Mouse (Mus musculus) cerebellum, postnatal 10 days (tissue): ENCODE data around the gene Wdr95.

Experiments
- DNase-seq, 2 experiments: peaks; one replicate each; pipeline ENCODE4 v3.0.0; 2021; ENCODE audit warnings: mixed read lengths in 2 of 2

Gene Wdr95

GRCm38 (mm10) chr5:149527999-149528729 lies at the start of gene Wdr95:
Gene Wdr95 (plus strand): TSS chr5:149528679.
- peak; percentile 84 to 89 for DNase-seq

DNA sequence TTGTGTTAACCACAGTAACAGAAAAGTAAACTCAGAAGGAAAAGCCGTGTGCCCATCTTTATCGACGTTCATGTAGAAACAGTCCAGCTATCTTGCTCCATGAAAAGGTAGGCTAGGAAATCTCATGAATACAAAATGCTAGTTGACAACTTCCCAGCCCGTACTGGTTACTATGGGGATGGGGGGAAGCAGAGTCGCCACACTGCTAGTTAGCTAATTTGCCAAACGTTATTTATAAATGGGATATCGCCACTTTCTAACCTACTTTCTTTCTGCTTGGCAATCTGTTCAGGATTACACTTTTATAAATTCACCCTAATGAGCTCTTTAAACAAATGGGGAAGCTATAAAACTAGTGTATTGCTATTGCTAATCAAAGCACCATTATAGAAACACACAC lies 46.6 kb upstream of the Wdr95 start:
- no peak for DNase-seq

- no peak for DNase-seq
Observed at GRCm38 (mm10) chr5:149483321-149484052, 45.0 kb upstream of the Wdr95 start.

GRCm38 (mm10) chr5:149484270-149484669 lies 44.2 kb upstream of the Wdr95 start:
- no peak for DNase-seq

GRCm38 (mm10) chr5:149485447-149485846 lies 43.0 kb upstream of the Wdr95 start:
- DNase-seq = no peak

GRCm38 (mm10) chr5:149488360-149489021 lies 40.0 kb upstream of the Wdr95 start:
- peak; percentile 38 to 67 for DNase-seq

- peak; percentile 86 to 88 for DNase-seq
Observed at GRCm38 (mm10) chr5:149489136-149489535, 39.3 kb upstream of the Wdr95 start.

- DNase-seq = peak; percentile 59 to 62
Observed at GRCm38 (mm10) chr5:149490275-149490674, 38.2 kb upstream of the Wdr95 start.

GRCm38 (mm10) chr5:149495655-149496054 lies 32.8 kb upstream of the Wdr95 start:
- no peak for DNase-seq

DNA sequence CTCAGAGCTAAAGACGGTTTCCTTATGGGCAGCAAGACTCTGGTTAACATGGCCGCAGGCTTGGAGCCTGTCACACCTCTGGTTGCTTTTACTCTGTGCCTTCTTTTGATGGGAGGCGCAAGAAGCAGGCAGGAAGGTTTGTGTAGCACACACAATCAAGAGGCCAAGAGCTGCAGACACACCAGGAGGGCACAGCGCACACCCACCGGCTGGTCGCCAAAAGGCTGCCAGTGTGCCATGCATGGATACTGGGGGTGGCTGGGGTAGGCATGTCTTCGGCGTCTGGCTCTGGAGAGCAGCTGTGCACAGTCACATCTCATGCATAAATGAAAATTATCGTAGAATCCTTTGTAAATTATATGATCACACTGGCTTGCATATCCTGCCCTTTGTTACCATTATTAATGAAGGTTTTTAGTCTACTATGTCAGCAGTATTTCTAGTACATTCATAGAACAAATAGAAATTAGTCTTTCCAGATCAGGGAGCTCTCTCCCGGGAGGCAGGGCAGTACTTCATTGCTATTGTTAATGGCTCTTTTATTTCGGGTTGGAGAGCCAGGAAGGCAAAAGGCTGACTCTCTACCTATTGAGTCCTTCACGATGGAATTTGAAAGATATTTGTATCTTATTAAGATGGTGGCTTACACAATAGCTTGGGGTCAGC lies 31.9 kb upstream of the Wdr95 start:
- peak; percentile 68 to 77 for DNase-seq

DNA sequence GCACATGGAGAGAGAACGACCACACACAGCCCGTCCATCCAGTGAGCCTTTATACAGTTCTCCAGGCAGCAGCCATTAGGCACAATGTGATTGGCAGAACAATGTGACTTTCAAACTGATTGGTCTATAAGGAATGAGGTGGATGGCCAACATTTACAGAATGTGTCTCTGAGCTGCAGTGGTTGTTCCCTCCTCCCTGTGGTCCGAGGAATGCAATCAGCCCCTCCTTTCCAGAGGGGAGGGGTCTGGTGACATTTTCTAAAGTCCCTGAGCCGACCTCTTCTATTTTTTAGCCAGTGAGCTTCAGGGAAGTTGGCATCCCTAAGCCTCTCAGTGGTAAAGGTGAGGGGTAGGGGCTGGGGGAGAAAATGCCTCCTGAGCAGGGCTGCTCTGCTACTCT lies 28.5 kb upstream of the Wdr95 start:
- no peak for DNase-seq

GRCm38 (mm10) chr5:149503423-149504175 lies 24.9 kb upstream of the Wdr95 start:
- DNase-seq = peak; percentile 79 to 81

GRCm38 (mm10) chr5:149504985-149505384 lies 23.5 kb upstream of the Wdr95 start:
- no peak for DNase-seq

- DNase-seq = no peak
Observed at GRCm38 (mm10) chr5:149506033-149506432, 22.4 kb upstream of the Wdr95 start.

DNA sequence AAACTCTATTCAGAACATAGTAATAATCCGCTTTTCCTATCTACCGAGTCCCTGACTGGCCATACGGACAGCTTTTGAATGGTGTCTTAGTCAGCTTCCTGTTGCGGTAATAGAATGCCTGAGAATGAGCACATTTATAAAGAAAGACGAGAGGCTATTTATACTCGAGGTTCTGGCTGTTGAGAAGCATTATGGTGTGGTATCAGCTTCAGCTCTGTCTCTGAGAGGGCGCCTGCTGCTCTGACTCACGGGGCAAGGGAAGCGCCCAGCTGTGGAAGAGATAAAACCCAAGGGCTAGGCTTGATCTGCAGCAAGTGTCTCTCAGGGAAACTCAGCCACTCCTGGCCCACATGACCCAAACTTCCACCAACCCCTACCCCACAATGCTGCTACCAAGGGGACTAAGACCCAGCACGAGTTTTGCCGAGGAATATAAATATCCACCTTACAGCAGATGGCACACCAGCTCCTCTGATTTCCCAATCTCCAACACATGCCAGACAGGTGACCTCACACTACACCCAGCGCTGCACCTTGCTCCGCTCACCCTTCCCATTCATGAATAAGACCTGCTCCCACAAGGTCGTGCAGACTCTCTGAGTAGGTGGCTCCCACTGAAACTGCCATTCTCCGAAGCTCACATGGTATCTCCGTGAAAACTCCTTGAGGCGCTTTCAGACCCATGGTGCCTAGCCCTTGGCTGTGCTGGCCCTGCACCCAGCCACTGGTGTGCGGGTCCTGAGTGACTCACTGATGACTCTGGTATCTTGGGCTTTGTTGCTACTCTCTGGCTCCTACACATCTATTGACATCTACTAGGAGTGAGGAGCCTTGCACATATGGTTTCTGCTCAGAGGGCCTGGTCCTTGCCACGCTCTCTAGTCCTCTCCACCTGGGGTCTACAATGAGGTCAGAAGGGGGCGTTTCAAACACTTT lies 20.1 kb upstream of the Wdr95 start:
- DNase-seq = no peak

- no peak for DNase-seq
Observed at GRCm38 (mm10) chr5:149510323-149510722, 18.2 kb upstream of the Wdr95 start.

GRCm38 (mm10) chr5:149512695-149513094 lies 15.8 kb upstream of the Wdr95 start:
- DNase-seq = no peak

DNA sequence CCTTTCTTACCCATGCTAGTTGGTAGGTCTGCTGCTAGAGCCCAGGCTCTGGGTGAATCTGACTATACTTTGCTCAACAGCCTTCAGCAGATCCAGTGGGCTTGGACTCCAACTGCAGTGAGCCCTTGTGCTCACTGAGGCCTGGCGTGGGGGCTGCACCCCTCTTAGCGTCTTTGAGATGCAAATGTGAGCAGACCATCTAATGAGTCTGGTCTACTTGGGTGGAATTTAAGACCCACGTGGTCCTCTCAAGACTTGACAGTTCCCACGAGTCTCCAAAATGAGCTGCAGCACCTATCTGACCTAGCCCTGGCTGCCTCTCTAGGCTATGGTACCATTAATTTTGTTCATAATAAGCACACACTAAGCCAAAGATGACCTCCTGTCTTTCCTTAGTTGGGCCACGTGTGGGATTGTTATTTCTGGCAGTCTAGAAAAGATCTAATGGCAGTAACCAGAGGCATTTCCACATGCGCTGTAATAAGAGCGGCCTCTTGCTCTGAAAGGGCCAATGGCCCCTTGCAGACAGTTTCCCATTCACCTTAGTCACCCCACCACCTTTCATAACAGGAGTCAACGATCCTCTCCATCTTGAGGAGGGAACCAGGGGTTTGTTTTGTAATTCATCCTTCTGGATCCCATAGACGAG lies 14.9 kb upstream of the Wdr95 start:
- DNase-seq = no peak

DNA sequence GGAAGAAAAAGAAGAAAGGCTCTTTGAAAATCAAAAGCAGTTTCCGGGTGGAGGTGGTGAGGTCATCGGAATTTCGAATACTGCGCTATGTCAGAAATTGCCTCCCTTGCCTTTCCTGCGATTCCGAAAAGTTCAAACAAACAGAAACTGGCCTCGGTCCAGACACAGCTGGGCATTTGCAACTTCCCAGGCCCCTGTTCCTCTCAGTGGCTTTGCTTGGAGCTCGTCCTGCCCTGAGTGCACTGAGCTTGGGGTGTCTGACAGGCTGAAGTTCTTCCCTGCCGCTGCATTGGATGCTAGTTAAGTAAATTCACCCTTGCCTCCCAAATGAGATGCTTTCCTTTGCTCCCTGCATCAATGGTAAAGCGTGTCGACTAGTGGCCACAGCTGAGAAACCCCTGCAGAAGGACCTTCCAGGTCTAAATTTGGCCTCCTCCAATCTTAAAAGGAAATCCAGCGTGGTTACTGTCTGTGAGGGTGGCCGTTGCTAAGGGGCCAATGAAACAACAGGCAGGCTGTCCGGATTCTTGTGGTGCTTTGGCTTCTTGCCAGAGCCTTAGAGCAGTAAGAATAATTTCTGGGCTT lies 14.3 kb upstream of the Wdr95 start:
- DNase-seq = peak; percentile 53 to 58

DNA sequence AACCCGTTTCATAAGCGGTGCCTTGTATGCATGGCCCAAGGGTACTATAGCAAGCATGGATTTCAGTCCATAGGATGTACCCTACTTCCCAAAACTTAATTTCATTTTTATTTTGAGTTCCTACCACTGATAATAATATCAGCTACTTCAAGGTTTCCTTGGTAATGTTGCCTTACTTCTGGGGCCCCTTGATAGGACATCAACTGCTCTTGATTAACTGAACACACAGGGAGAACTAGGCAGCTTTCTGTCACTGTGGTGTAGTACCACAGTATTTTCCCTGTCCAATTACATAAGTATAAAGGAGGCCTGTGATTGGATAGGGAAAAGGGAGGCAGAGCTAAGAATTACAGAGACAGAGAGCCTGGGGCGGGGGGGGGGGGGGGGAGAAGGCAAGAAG lies 13.6 kb upstream of the Wdr95 start:
- DNase-seq = no peak
